Mouse (Mus musculus): Measurements from ENCODE around the gene Cdh3. TPM values are rescaled to one million over a fixed set of nuclear protein-coding genes. Genes with fewer than 3 reads are reported as not detected.
"Not testable (repeated sequence)": the region's sequence is repeated elsewhere in the genome, so short reads cannot be mapped to it uniquely, and the experiment has no call there.

Cdh3 gene
- polyA plus RNA-seq, 1 experiment from 2014 or later, result 0.67 TPM

DNA sequence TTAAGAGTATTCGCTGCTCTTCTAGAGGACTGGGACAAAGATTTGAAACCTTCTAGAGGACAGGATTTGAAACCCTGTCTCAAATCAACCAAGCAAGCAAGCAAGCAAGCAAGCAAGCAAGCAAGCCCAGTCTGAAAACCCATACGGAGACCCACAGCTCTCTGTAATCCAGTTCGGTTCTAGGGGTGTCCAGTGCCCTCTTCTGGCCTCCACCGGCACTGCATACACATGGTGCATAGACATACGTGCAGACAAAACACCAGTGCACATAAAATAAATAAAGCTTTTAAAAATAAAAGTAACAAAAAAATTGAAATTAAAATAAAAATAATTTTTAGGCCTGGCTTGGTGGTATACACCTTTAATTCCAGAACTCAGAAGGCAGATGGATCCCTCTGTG, 43.3 kb downstream of the Cdh3 start:
- 96% methylated on average over 5 of the region's 5 CpGs for WGBS
- ATAC-seq (no peak), DNase-seq (ENCODE audit: low spot score) (no peak)
- H3K27me3 ChIP-seq (replicated peaks; ENCODE audit: control insufficient read depth, insufficient read depth, low read length), result no peaks in the 10 kb centered on the region
- no peak overlapping the region for H3K9ac ChIP-seq (ENCODE audit: low read length)
- H3K4me3 ChIP-seq (ENCODE audit: low read depth, low read length), result no peak overlapping the region
- no peaks in the 10 kb centered on the region for H3K9me3 ChIP-seq (replicated peaks; ENCODE audit: control insufficient read depth, low read length)
- H3K4me1 ChIP-seq (ENCODE audit: control insufficient read depth, insufficient read depth, low read length), result no peaks in the 10 kb centered on the region
- no peaks in the 10 kb centered on the region for H3K36me3 ChIP-seq (ENCODE audit: control insufficient read depth, insufficient read depth, low read length)
- no peak overlapping the region for H3K4me2 ChIP-seq (ENCODE audit: low read length)
- H3K27ac ChIP-seq (ENCODE audit: low read depth, low read length), result no peak overlapping the region

DNA sequence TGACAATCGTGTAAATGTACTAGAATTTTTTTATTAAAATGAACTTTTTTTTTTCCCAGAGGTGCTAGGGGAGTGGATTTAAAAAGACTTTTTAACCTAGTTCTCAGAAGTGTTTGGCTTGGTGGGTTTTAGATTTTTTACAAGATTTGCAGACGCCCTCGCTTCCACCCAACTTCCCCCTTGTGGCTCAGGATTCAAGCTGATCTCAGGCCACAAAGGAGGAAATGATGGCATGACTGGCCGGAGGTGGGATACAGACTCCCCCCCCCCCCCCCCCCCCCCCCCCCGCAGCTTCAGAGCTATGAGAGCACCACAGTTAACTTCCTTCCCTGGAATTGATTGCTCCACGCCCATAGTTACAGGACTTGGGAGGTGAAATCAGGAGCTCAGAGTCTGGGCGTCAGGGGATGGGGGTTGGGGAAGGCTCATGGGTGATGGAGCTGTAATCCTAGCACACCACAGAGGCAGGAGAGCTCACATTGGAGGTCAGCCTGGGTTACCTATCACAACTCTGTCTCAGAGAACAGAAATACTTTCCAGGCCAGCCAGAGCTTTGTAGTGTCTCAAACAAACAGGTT, 45.5 kb downstream of the Cdh3 start:
- Histone ChIP-seq H3K36me3 (ENCODE audit: control insufficient read depth, insufficient read depth, low read length) (no peaks in the 10 kb centered on the region), H3K9me3 (replicated peaks; ENCODE audit: control insufficient read depth, low read length) (no peaks in the 10 kb centered on the region), H3K4me3 (ENCODE audit: low read depth, low read length) (no peak overlapping the region), H3K27ac (ENCODE audit: low read depth, low read length) (no peak overlapping the region), H3K4me2 (ENCODE audit: low read length) (no peak overlapping the region), H3K27me3 (replicated peaks; ENCODE audit: control insufficient read depth, insufficient read depth, low read length) (no peaks in the 10 kb centered on the region), H3K9ac (ENCODE audit: low read length) (no peak overlapping the region), H3K4me1 (ENCODE audit: control insufficient read depth, insufficient read depth, low read length) (no peaks in the 10 kb centered on the region)
- ATAC-seq (no peak), DNase-seq (ENCODE audit: low spot score) (no peak)
- 79% methylated on average over 6 of the region's 7 CpGs for WGBS

DNA sequence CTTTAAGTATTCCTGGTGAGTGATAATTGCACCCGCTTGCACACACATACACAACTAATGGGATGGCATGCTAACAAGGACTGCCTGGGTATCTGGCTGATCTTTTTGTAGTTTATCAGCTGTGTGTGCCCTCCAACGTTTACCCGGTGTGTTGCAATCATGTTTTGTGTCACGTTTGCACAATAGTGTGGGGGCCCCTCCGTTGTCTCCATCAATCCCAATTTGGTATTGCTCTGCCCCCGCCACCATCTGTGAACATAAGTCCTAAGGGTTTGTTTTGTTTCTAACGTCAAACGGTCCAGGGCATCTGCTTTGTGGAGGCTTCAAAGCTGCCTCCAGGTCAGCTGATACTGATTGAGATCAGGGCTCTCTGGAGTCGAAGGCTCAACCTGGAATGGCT, 49.2 kb downstream of the Cdh3 start:
- no peaks in the 10 kb centered on the region for H3K9me3 ChIP-seq (replicated peaks; ENCODE audit: control insufficient read depth, low read length)
- H3K4me3 ChIP-seq (ENCODE audit: low read depth, low read length), result no peak overlapping the region
- DNase-seq (ENCODE audit: low spot score) (no peak), ATAC-seq (no peak)
- H3K36me3 ChIP-seq (ENCODE audit: control insufficient read depth, insufficient read depth, low read length), result no peaks in the 10 kb centered on the region
- H3K4me1 ChIP-seq (ENCODE audit: control insufficient read depth, insufficient read depth, low read length), result no peaks in the 10 kb centered on the region
- WGBS, result 78% methylated on average over 9 of the region's 9 CpGs
- no peak overlapping the region for H3K4me2 ChIP-seq (ENCODE audit: low read length)
- H3K27me3 ChIP-seq (replicated peaks; ENCODE audit: control insufficient read depth, insufficient read depth, low read length), result no peaks in the 10 kb centered on the region
- H3K27ac ChIP-seq (ENCODE audit: low read depth, low read length), result no peak overlapping the region
- H3K9ac ChIP-seq (ENCODE audit: low read length), result no peak overlapping the region

DNA sequence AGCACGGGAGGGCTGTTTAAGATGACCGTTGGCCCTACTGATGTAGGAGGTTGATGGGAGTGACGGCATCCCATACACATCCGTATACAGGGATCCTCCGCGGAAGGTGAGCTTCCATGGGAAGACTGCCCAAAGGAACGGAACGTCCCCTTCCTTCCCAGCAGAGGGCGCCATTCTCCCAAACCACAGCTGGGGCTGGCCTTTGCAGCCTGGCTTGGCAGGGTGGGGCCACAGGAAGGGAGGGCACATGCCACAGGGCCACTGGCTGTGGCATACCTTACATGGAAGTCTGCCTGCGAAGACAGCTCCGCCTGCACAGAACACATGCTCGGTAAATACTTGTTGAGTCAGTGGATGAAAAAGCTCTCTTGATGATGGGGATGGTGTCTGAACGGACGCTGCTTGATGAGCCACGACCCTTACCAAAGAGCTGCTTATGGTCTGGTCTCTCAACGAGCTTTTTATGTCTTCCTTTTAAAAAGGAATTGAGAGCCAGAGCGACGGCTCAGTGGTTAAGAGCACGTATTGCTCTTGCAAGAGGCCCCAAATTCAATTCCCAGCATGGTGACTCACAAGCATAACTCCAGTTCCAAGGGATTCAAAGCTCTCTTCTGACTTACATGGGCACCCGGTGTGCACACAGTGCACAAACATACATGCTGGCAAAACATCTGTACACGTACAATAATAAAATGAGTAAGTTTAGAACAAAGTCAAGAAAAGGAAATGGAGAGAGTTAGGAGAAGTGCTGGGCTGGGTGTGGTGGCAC, 50.6 kb downstream of the Cdh3 start:
- Histone ChIP-seq H3K4me3 (ENCODE audit: low read depth, low read length) (no peak overlapping the region), H3K27ac (ENCODE audit: low read depth, low read length) (no peak overlapping the region), H3K4me2 (ENCODE audit: low read length) (no peak overlapping the region), H3K4me1 (ENCODE audit: control insufficient read depth, insufficient read depth, low read length) (no peaks in the 10 kb centered on the region), H3K36me3 (ENCODE audit: control insufficient read depth, insufficient read depth, low read length) (no peaks in the 10 kb centered on the region), H3K9me3 (replicated peaks; ENCODE audit: control insufficient read depth, low read length) (no peaks in the 10 kb centered on the region), H3K27me3 (replicated peaks; ENCODE audit: control insufficient read depth, insufficient read depth, low read length) (no peaks in the 10 kb centered on the region), H3K9ac (ENCODE audit: low read length) (no peak overlapping the region)
- WGBS, result 30% methylated on average over 21 of the region's 21 CpGs
- no peak for ATAC-seq
- peak; percentile 22 for DNase-seq (ENCODE audit: low spot score)

DNA sequence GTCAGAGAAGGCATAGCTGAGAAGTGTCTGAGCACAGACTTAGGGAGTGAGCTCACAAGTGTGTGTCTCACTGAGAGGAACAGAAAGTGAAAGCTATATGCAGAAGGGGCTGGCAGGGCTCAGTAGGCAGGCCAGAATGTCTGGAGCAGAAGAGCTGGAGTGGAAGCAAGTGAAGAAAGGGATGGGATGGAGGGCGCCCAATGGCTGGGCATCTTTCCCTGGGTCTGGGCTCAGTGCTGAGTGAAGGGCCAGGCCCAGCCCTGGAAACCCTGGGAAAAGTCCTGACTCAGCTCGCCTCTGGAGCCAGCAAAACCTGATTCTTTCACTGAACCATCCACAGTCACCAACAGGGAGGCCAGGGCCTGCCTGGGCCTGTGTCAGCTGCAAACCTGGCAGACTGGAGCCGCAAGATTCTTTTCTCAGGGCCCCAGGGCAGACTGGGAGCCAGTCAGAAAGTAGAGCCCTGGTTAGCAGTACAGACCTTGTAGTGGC, 53.0 kb downstream of the Cdh3 start:
- Histone ChIP-seq H3K9ac (ENCODE audit: low read length) (no peak overlapping the region), H3K4me3 (ENCODE audit: low read depth, low read length) (no peak overlapping the region), H3K4me1 (ENCODE audit: control insufficient read depth, insufficient read depth, low read length) (no peaks in the 10 kb centered on the region), H3K36me3 (ENCODE audit: control insufficient read depth, insufficient read depth, low read length) (no peaks in the 10 kb centered on the region), H3K27ac (ENCODE audit: low read depth, low read length) (no peak overlapping the region), H3K4me2 (ENCODE audit: low read length) (no peak overlapping the region), H3K9me3 (replicated peaks; ENCODE audit: control insufficient read depth, low read length) (no peaks in the 10 kb centered on the region), H3K27me3 (replicated peaks; ENCODE audit: control insufficient read depth, insufficient read depth, low read length) (no peaks in the 10 kb centered on the region)
- DNase-seq (ENCODE audit: low spot score) (no peak), ATAC-seq (no peak)
- WGBS, result 80% methylated on average over 3 of the region's 3 CpGs

DNA sequence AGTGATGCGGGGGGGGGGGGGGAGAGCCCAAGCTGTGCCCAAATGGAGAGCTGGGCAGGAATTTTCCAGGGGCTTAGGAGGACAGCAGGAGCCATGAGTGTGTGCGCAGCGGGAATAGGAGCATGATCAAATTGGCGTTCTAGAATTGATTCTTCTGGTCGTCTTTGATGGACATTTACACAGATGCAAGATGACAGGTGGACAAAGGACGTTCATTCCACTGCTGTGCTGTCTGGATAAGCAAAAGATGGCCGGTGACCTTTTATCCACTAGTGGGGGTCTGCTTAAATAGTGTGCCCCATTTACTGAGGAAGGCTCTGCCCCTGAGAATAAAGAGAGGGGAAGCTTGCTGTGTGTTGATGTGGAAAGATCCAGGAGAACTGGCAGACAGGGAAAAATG, 58.3 kb downstream of the Cdh3 start:
- WGBS, result 45% methylated on average over 7 of the region's 7 CpGs
- no peaks in the 10 kb centered on the region for H3K36me3 ChIP-seq (ENCODE audit: control insufficient read depth, insufficient read depth, low read length)
- H3K4me3 ChIP-seq (ENCODE audit: low read depth, low read length), result no peak overlapping the region
- H3K27me3 ChIP-seq (replicated peaks; ENCODE audit: control insufficient read depth, insufficient read depth, low read length), result no peaks in the 10 kb centered on the region
- DNase-seq (ENCODE audit: low spot score) (no peak), ATAC-seq (no peak)
- no peaks in the 10 kb centered on the region for H3K9me3 ChIP-seq (replicated peaks; ENCODE audit: control insufficient read depth, low read length)
- no peak overlapping the region for H3K4me2 ChIP-seq (ENCODE audit: low read length)
- H3K27ac ChIP-seq (ENCODE audit: low read depth, low read length), result no peak overlapping the region
- H3K9ac ChIP-seq (ENCODE audit: low read length), result no peak overlapping the region
- no peaks in the 10 kb centered on the region for H3K4me1 ChIP-seq (ENCODE audit: control insufficient read depth, insufficient read depth, low read length)

DNA sequence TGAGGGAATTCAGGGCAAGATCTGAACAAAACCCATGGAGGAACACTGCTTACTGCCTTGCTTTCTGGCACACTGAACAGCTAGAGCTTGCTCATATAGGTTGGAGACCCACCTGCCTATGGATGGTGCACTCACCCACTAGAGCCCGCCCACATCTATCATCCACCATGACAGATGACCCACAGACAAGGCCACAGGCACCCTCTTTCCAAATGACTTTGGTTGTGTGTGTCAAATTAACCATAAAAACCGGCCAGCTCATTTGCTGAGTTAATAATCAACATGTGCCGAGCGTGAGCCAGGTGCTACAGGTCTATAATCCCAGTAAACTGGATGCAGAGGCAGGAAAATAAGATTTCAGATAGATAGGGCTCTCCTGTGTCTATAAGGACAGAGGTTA, 59.7 kb downstream of the Cdh3 start:
- DNase-seq (ENCODE audit: low spot score) (no peak), ATAC-seq (no peak)
- no peaks in the 10 kb centered on the region for H3K4me1 ChIP-seq (ENCODE audit: control insufficient read depth, insufficient read depth, low read length)
- WGBS, result 84% methylated on average over 4 of the region's 4 CpGs
- H3K9me3 ChIP-seq (replicated peaks; ENCODE audit: control insufficient read depth, low read length), result no peaks in the 10 kb centered on the region
- H3K27me3 ChIP-seq (replicated peaks; ENCODE audit: control insufficient read depth, insufficient read depth, low read length), result no peaks in the 10 kb centered on the region
- no peaks in the 10 kb centered on the region for H3K36me3 ChIP-seq (ENCODE audit: control insufficient read depth, insufficient read depth, low read length)
- no peak overlapping the region for H3K27ac ChIP-seq (ENCODE audit: low read depth, low read length)
- no peak overlapping the region for H3K9ac ChIP-seq (ENCODE audit: low read length)
- no peak overlapping the region for H3K4me3 ChIP-seq (ENCODE audit: low read depth, low read length)
- H3K4me2 ChIP-seq (ENCODE audit: low read length), result no peak overlapping the region

DNA sequence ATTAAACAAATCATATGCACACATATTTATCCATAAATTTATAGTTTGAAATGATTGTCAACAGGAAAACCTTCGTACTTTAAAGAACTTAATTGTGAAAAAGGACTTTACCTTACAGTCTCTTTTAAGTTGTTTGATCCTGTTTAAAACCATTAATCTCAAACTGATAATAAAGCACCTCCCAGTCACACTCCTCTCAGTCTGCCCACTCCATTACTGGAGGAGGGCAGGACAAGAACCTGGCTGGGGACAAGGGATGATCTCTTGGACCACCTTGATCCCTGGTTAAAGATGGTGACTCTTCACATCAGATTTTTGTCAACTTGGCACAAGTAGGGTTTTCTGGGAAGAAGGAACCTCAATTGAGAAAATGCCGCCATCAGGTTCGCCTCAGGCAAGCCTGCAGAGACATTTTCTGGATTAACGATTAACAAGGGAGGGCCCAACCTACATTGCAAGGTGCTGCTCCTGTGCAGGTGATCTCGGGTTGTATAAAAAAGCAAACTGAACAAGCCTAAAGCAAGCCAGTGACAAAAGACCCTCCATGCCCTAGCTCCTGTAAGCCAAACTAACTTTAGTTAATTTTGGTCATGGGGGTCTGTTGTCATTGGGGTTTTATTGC, 61.0 kb downstream of the Cdh3 start:
- Histone ChIP-seq H3K4me3 (ENCODE audit: low read depth, low read length) (no peak overlapping the region), H3K27ac (ENCODE audit: low read depth, low read length) (no peak overlapping the region), H3K9ac (ENCODE audit: low read length) (no peak overlapping the region), H3K4me1 (ENCODE audit: control insufficient read depth, insufficient read depth, low read length) (no peaks in the 10 kb centered on the region), H3K9me3 (replicated peaks; ENCODE audit: control insufficient read depth, low read length) (no peaks in the 10 kb centered on the region), H3K27me3 (replicated peaks; ENCODE audit: control insufficient read depth, insufficient read depth, low read length) (no peaks in the 10 kb centered on the region), H3K4me2 (ENCODE audit: low read length) (no peak overlapping the region), H3K36me3 (ENCODE audit: control insufficient read depth, insufficient read depth, low read length) (no peaks in the 10 kb centered on the region)
- WGBS, result 86% methylated on average over 5 of the region's 5 CpGs
- DNase-seq (ENCODE audit: low spot score) (no peak), ATAC-seq (no peak)

DNA sequence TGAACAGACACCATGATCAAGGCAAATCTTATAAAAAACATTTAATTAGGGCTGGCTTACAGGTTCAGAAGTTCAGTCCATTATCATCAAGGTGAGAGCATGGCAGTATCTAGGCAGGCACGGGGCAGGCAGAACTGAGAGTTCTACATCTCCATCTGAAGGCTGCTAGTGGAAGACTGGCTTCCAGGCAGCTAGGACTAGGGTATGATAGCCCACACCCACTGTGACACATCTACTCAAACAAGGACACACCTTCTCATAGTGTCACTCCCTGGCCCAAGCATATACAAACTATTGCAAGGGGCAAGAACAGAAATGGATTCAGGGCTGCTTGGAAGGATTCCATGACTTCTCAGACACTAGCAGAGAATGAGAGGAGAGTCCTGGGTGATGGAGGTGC, 61.5 kb downstream of the Cdh3 start:
- not testable (repeated sequence) for H3K36me3 ChIP-seq (ENCODE audit: control insufficient read depth, insufficient read depth, low read length); H3K4me1 ChIP-seq (ENCODE audit: control insufficient read depth, insufficient read depth, low read length); H3K27me3 ChIP-seq (replicated peaks; ENCODE audit: control insufficient read depth, insufficient read depth, low read length); DNase-seq (ENCODE audit: low spot score); ATAC-seq; H3K9ac ChIP-seq (ENCODE audit: low read length); H3K9me3 ChIP-seq (replicated peaks; ENCODE audit: control insufficient read depth, low read length); H3K4me3 ChIP-seq (ENCODE audit: low read depth, low read length); H3K4me2 ChIP-seq (ENCODE audit: low read length); H3K27ac ChIP-seq (ENCODE audit: low read depth, low read length)
- WGBS, result 96% methylated on average over 1 of the region's 1 CpGs
